Mouse (Mus musculus): ENCODE data around the gene Retnla.

GRCm38 (mm10) chr16:48798285-48798684 is 44.1 kb upstream of the Retnla start:
- TF ChIP-seq ZNF384 (IDR thresholded peaks at IDR 0.05; ENCODE audit: low read depth, low read length) (no peak), HCFC1 (IDR thresholded peaks at IDR 0.05; ENCODE audit: borderline replicate concordance, insufficient read depth, low read length) (no peak), MAFK (IDR thresholded peaks at IDR 0.05; ENCODE audit: insufficient read depth, low read depth, low read length) (no peak), CHD2 (IDR thresholded peaks at IDR 0.05; ENCODE audit: low read depth, low read length) (no peak), ZC3H11A (IDR thresholded peaks at IDR 0.05; ENCODE audit: borderline replicate concordance, low read depth, low read length) (no peak)
